Mouse (Mus musculus): ENCODE data around the gene Oxnad1. TPM values are rescaled to one million over a fixed set of nuclear protein-coding genes. Genes with fewer than 3 reads are reported as not detected.

Oxnad1 gene
- polyA plus RNA-seq, 1 experiment from 2014 or later, result 20.8 TPM

- Histone ChIP-seq H3K27ac (no peak overlapping the region), H3K27me3 (no peaks in the 10 kb centered on the region), H3K4me1 (no peaks in the 10 kb centered on the region), H3K9me3 (replicated peaks) (peaks cover 6% of the 10 kb centered on the region), H3K4me3 (no peak overlapping the region), H3K36me3 (ENCODE audit: poor library complexity, severe bottlenecking) (no peaks in the 10 kb centered on the region), H3K9ac (no peak overlapping the region), H3K4me2 (no peak overlapping the region)
- no peak for ATAC-seq
- 89% methylated on average over 18 of the region's 18 CpGs for WGBS
Measured at GRCm38 (mm10) chr14:32152243-32152965, 67.2 kb downstream of the Oxnad1 start.

Other genes with a start within 250 kb of the Oxnad1 start
- 0.10 and 0.19 TPM in 2 replicates for gene Galnt15, start 56.4 kb upstream of the Oxnad1 start, polyA plus RNA-seq (2015; fragmentation: Nextera tagmentation; extraction: Ambion mirVana)
- gene Dph3, start 355 bp downstream of the Oxnad1 start, polyA plus RNA-seq (2015; fragmentation: Nextera tagmentation; extraction: Ambion mirVana), result 88.1 and 88.8 TPM in 2 replicates
- gene Msmb, start 56.6 kb downstream of the Oxnad1 start, polyA plus RNA-seq (2015; fragmentation: Nextera tagmentation; extraction: Ambion mirVana), result not detected in 2 replicates
- 81.6 and 88.4 TPM in 2 replicates for gene Ncoa4, start 74.5 kb downstream of the Oxnad1 start, polyA plus RNA-seq (2015; fragmentation: Nextera tagmentation; extraction: Ambion mirVana)
- gene Timm23, start 116.5 kb downstream of the Oxnad1 start, polyA plus RNA-seq (2015; fragmentation: Nextera tagmentation; extraction: Ambion mirVana), result 239 and 248 TPM in 2 replicates
- 36.6 and 40.8 TPM in 2 replicates for gene Parg, start 116.6 kb downstream of the Oxnad1 start, polyA plus RNA-seq (2015; fragmentation: Nextera tagmentation; extraction: Ambion mirVana)
- gene Ogdhl, start 236.6 kb downstream of the Oxnad1 start, polyA plus RNA-seq (2015; fragmentation: Nextera tagmentation; extraction: Ambion mirVana), result 20.3 and 21.7 TPM in 2 replicates

All from forebrain, embryonic 13.5 days (tissue).